Mouse (Mus musculus): Measurements from ENCODE around the gene Dhx34.
A peak's percentile ranks its signal among the peaks of the same experiment; 100 is the strongest.
"Not testable (repeated sequence)": the region's sequence is repeated elsewhere in the genome, so short reads cannot be mapped to it uniquely, and the experiment has no call there.

The Dhx34 gene

GRCm38 (mm10) chr7:16221582-16222272 is at the start of gene Dhx34:
Gene Dhx34, minus strand, starts transcription at chr7:16222037.
- DNase-seq (ENCODE audit: low read depth, low spot score), result peak; percentile 98

GRCm38 (mm10) chr7:16271139-16271538 is 49.3 kb upstream of the Dhx34 start:
- DNase-seq (ENCODE audit: low read depth, low spot score), result no peak

- DNase-seq (ENCODE audit: low read depth, low spot score), result not testable (repeated sequence)
These were observed 44.8 kb upstream of the Dhx34 start for GRCm38 (mm10) chr7:16266593-16266992.

- DNase-seq (ENCODE audit: low read depth, low spot score), result no peak
These were observed 44.0 kb upstream of the Dhx34 start for GRCm38 (mm10) chr7:16265856-16266255.

- DNase-seq (ENCODE audit: low read depth, low spot score), result no peak
These were observed 42.0 kb upstream of the Dhx34 start for GRCm38 (mm10) chr7:16263843-16264242.

GRCm38 (mm10) chr7:16263015-16263787 is 41.4 kb upstream of the Dhx34 start:
- peak; percentile 86 for DNase-seq (ENCODE audit: low read depth, low spot score)

- DNase-seq (ENCODE audit: low read depth, low spot score), result no peak
These were observed 39.3 kb upstream of the Dhx34 start for GRCm38 (mm10) chr7:16261097-16261496.

GRCm38 (mm10) chr7:16259110-16259590 is 37.3 kb upstream of the Dhx34 start, which contains the start of gene C5ar1:
Gene C5ar1, minus strand, starts transcription at chr7:16259540.
- DNase-seq (ENCODE audit: low read depth, low spot score), result no peak

- DNase-seq (ENCODE audit: low read depth, low spot score), result no peak
These were observed 36.0 kb upstream of the Dhx34 start for GRCm38 (mm10) chr7:16257830-16258229.

- DNase-seq (ENCODE audit: low read depth, low spot score), result not testable (repeated sequence)
These were observed 34.1 kb upstream of the Dhx34 start for GRCm38 (mm10) chr7:16255963-16256362.

- DNase-seq (ENCODE audit: low read depth, low spot score), result no peak
These were observed 32.4 kb upstream of the Dhx34 start for GRCm38 (mm10) chr7:16254195-16254594.

GRCm38 (mm10) chr7:16250687-16251086 is 28.9 kb upstream of the Dhx34 start:
- no peak for DNase-seq (ENCODE audit: low read depth, low spot score)

- DNase-seq (ENCODE audit: low read depth, low spot score), result no peak
These were observed 24.1 kb upstream of the Dhx34 start for GRCm38 (mm10) chr7:16245958-16246357.

GRCm38 (mm10) chr7:16244067-16244466 is 22.2 kb upstream of the Dhx34 start, which contains the start of gene C5ar2:
Gene C5ar2, minus strand, starts transcription at chr7:16244154.
- DNase-seq (ENCODE audit: low read depth, low spot score), result no peak

- no peak for DNase-seq (ENCODE audit: low read depth, low spot score)
These were observed 20.4 kb upstream of the Dhx34 start for GRCm38 (mm10) chr7:16242198-16242597.

GRCm38 (mm10) chr7:16241787-16242186 is 19.9 kb upstream of the Dhx34 start:
- DNase-seq (ENCODE audit: low read depth, low spot score), result no peak

GRCm38 (mm10) chr7:16240978-16241303 is 19.1 kb upstream of the Dhx34 start:
- no peak for DNase-seq (ENCODE audit: low read depth, low spot score)

GRCm38 (mm10) chr7:16240281-16240977 is 18.6 kb upstream of the Dhx34 start:
- DNase-seq (ENCODE audit: low read depth, low spot score), result no peak

GRCm38 (mm10) chr7:16239554-16239997 is 17.7 kb upstream of the Dhx34 start:
- DNase-seq (ENCODE audit: low read depth, low spot score), result no peak

- DNase-seq (ENCODE audit: low read depth, low spot score), result no peak
These were observed 8.0 kb upstream of the Dhx34 start for GRCm38 (mm10) chr7:16229869-16230268.

GRCm38 (mm10) chr7:16213986-16214385 is 7.9 kb downstream of the Dhx34 start:
- DNase-seq (ENCODE audit: low read depth, low spot score), result no peak

GRCm38 (mm10) chr7:16213196-16213595 is 8.6 kb downstream of the Dhx34 start:
- no peak for DNase-seq (ENCODE audit: low read depth, low spot score)
